Mouse (Mus musculus) forebrain, embryonic 16.5 days (tissue): Measurements from ENCODE around the gene Trpc2. TPM values are rescaled to one million over a fixed set of nuclear protein-coding genes. Genes with fewer than 3 reads are reported as not detected.

Experiments used
- ATAC-seq: fragments of 200-750 bp; cut with Nextera tagmentation; 2 replicates; pipeline ENCODE4 v1.8.0; 2017; ENCODE audit warnings: mild to moderate bottlenecking, moderate library complexity
- H3K27ac ChIP-seq: fragments of 300-500 bp; sonication (generic); 2 replicates; pipeline ENCODE4 v1.5.1; 2014; ENCODE audit warnings: low read length, control low read depth
- H3K27me3 ChIP-seq: fragments of 300-500 bp; sonication (generic); replicated peaks from 2 replicates; pipeline ENCODE4 v1.6.1; 2014; ENCODE audit warnings: low read length; ENCODE audit not compliant: control insufficient read depth, insufficient read depth
- H3K36me3 ChIP-seq: fragments of 300-500 bp; sonication (generic); 2 replicates; pipeline ENCODE4 v1.6.1; 2014; ENCODE audit not compliant: control insufficient read depth, insufficient read depth
- H3K4me1 ChIP-seq: fragments of 300-500 bp; sonication (generic); replicated peaks from 2 replicates; pipeline ENCODE4 v1.6.1; 2014; ENCODE audit warnings: low read length; ENCODE audit not compliant: control insufficient read depth, insufficient read depth
- H3K4me2 ChIP-seq: fragments of 300-500 bp; sonication (generic); 2 replicates; pipeline ENCODE4 v1.6.1; 2014; ENCODE audit warnings: mild to moderate bottlenecking, low read length, control low read depth
- H3K4me3 ChIP-seq: fragments of 300-500 bp; sonication (generic); replicated peaks from 2 replicates; pipeline ENCODE4 v1.5.1; 2014; ENCODE audit warnings: mild to moderate bottlenecking, low read length, control low read depth
- H3K9ac ChIP-seq: fragments of 300-500 bp; sonication (generic); replicated peaks from 2 replicates; pipeline ENCODE4 v1.6.1; 2014; ENCODE audit warnings: low read depth, low read length, control low read depth
- H3K9me3 ChIP-seq: fragments of 300-500 bp; sonication (generic); 2 replicates; pipeline ENCODE4 v1.6.1; 2016; ENCODE audit warnings: low read length; ENCODE audit not compliant: control insufficient read depth
- WGBS: fragments of 180-500 bp; shearing (Covaris S2); extraction: QIAGEN DNeasy Blood & Tissue Kit; methylation state at CpG from one replicate; pipeline ENCODE4 v1.1.7; 2014; 5-methylcytosine and 5-hydroxymethylcytosine counted together
- polyA plus RNA-seq: library from polyadenylated mRNA; unstranded; fragments of >200 nt; fragmentation: Nextera tagmentation; extraction: Ambion mirVana; gene quantifications from 2 replicates; pipeline ENCODE4 v1.2.1, GENCODE M21; 2015

Gene Trpc2
- polyA plus RNA-seq, 1 experiment from 2014 or later: 0.24 TPM

DNA sequence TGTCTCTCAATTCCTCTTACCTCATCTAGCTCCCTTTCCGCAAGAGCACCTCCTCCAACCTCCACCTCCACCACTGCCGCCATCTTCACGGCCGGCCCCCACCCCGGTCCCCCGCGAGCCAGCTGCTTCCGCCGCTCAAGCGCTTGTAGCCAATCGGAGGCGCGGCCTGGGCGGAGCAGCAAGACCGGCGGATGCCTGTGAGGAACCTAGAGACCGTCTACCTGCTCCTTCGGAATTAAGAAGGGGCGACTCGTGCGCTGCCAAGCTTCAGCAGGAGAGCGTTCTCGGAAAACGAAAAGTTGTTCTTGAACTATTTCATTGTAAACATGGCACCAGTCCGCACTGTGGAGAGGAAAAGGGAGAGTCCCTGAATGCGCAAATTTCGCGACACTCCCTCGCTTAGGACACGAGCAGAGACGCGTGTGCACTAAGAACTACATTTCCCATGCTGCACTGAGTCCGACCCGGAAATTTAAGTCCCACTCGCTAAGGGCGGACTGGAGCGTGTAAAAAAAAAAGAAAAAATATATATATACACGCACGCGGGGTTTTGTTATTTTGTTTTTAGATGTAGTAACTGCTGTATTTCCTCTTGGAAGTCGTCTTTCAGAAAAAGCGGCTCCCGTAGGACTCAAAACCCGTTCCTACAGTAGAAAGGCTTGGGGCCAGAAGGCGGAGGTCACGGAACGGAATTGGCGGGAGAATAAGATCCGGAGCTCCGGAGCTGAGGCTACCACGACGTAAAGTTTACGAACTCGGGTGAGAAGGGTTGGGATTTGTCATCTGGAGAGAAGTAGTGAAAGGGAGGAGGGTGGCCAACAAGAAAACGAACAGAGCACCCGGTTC lies 17.6 kb upstream of the Trpc2 start, which contains the start of the genes Rnf121, Xndc1 and Xntrpc:
Gene Rnf121, minus strand, starts transcription at position 424 of the 846 bp plus-strand sequence.
Gene Xndc1, plus strand, starts transcription at position 466 of the 846 bp plus-strand sequence.
Gene Xntrpc, plus strand, starts transcription at position 668 of the 846 bp plus-strand sequence.
- Histone ChIP-seq H3K9ac (peak within 1 kb of the TSS; percentile 78), H3K9me3 (no peaks in the 10 kb centered on the region), H3K27me3 (no peaks in the 10 kb centered on the region), H3K27ac (peak within 1 kb of the TSS; percentile 80), H3K4me1 (peaks cover 29% of the 10 kb centered on the region), H3K4me2 (peak within 1 kb of the TSS; percentile 81), H3K36me3 (no peaks in the 10 kb centered on the region), H3K4me3 (peak within 1 kb of the TSS; percentile 82)
- WGBS: under 1% methylated on average over 56 of the region's 56 CpGs
- ATAC-seq: peak; percentile 99

DNA sequence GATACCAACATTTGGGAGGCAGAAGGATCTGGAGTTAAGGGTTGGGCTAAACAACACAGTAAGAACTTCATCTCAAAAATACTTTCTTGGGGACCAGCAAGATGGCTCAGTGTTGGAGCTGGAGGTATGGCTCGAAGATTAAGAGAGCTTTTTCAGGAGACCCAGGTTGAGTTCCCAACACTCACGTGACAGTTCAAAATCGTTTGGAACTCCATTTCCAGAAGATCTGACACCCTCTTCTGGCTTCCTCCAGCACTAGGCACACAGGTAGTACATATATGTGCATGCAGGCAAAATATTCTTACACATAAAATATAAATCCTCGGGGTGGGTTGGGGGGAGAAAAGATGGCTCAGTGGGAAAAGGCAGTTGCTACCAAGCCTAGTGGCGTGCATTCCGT lies 16.6 kb upstream of the Trpc2 start:
- ATAC-seq: no peak
- peak overlapping the region; percentile 82 for H3K4me3 ChIP-seq
- no peaks in the 10 kb centered on the region for H3K9me3 ChIP-seq
- H3K4me2 ChIP-seq: peak overlapping the region; percentile 66
- H3K4me1 ChIP-seq: peaks cover 28% of the 10 kb centered on the region
- peak overlapping the region; percentile 78 for H3K9ac ChIP-seq
- WGBS: 74% methylated on average over 6 of the region's 6 CpGs
- H3K27me3 ChIP-seq: no peaks in the 10 kb centered on the region
- H3K27ac ChIP-seq: no peak overlapping the region
- peaks cover 2% of the 10 kb centered on the region; the same call in 1 of the 2 replicates for H3K36me3 ChIP-seq

DNA sequence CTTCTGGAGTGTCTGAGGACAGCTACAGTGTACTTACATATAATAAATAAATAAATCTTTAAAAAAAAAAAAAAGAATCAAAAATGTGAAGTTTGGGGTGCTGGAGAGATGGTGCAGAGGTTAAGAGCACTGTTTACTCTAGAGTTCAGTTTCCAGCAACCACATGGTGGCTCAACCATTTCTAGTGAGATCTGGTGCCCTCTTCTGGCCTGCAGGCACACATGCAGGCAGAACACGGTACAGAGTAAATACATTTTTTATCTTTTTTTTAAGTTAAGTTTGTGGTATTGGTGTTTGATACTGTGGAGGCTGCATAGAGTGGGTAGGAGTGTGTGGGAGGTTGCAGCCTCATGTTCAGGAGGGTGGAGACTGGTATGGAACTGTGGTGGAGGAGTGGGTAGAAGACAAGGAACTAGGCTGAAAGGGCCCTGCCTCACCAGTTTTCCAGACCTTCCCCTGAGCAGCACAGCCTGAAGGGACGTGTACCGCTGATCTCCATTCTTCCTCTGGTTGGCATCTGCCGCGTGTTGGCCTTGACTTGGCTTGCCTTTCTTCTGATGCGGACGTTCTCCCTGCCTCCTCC lies 6.1 kb upstream of the Trpc2 start:
- Histone ChIP-seq H3K36me3 (peaks cover 32% of the 10 kb centered on the region), H3K9ac (no peak overlapping the region), H3K27me3 (no peaks in the 10 kb centered on the region), H3K4me3 (no peak overlapping the region), H3K4me2 (no peak overlapping the region), H3K27ac (no peak overlapping the region), H3K4me1 (no peaks in the 10 kb centered on the region), H3K9me3 (no peaks in the 10 kb centered on the region)
- no peak for ATAC-seq
- WGBS: 83% methylated on average over 7 of the region's 7 CpGs

DNA sequence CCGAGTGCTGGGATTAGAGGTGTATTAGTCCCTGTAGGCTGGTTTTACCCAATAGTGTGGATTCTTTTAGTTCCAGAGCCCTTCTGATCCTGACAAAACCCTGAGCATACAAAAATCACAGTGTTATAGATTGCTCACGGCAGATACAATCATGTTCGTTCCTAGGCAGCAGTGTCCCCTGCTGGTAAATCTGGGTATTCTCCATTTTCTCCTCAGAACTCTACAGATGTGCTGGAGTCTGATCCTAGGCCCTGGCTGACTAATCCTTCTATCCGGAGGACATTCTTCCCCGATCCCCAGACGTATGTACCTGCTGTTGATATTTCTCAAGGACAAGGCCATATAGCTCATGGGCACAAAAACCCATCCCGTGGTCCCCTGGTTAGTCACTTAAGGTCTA lies 4.4 kb upstream of the Trpc2 start:
- no peaks in the 10 kb centered on the region for H3K27me3 ChIP-seq
- no peak overlapping the region for H3K9ac ChIP-seq
- H3K4me2 ChIP-seq: no peak overlapping the region
- peaks cover 39% of the 10 kb centered on the region for H3K36me3 ChIP-seq
- no peak overlapping the region for H3K4me3 ChIP-seq
- ATAC-seq: peak; percentile 52; the same call in 1 of the 2 replicates
- H3K4me1 ChIP-seq: no peaks in the 10 kb centered on the region
- H3K9me3 ChIP-seq: no peaks in the 10 kb centered on the region
- no peak overlapping the region for H3K27ac ChIP-seq
- 79% methylated on average over 7 of the region's 7 CpGs for WGBS

DNA sequence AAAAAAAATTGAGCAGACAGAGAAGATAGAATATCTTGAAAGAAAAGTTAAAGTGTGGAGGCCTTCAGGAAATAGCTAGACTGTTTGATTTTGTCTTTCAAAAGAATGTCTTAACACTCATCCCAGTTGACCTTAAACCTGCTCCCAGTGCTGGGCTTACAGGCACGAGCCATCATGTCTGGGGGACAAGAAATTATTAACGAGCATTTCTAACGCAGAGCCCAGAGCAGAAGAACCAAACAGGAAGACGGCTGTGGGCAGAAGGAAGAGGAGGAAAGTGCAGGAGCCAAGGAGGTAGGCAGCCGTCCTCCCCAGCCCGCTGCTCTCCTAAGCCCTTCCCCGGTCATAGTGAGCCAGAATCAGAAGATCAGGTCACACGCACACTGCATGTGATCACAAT lies 2.6 kb upstream of the Trpc2 start:
- ATAC-seq: no peak
- H3K9me3 ChIP-seq: no peaks in the 10 kb centered on the region
- no peaks in the 10 kb centered on the region for H3K4me1 ChIP-seq
- H3K36me3 ChIP-seq: peaks cover 39% of the 10 kb centered on the region
- 92% methylated on average over 8 of the region's 8 CpGs for WGBS
- no peak overlapping the region for H3K9ac ChIP-seq
- H3K4me2 ChIP-seq: no peak overlapping the region
- no peak overlapping the region for H3K4me3 ChIP-seq
- no peaks in the 10 kb centered on the region for H3K27me3 ChIP-seq
- no peak overlapping the region for H3K27ac ChIP-seq

DNA sequence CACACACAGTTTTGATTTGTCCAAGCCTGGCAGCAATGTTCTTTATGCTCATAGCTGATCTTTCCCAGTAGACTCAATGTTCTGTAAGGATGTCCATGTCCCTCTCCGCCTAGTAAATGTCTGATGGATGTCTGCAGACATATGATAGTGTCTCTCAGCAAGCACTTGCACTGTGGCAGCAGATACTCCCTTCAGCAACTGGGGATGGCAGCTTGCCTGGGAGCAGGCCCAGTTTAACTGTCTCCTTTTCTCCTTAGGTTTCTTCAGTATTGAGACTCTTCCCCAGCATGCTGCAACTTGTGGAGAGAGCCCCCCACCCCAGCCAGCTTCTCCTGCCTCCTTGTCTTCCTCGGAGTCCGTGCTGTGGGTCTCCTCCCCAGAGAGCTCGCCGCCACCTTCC lies 1.1 kb upstream of the Trpc2 start:
- Histone ChIP-seq H3K4me1 (no peaks in the 10 kb centered on the region), H3K27me3 (no peaks in the 10 kb centered on the region), H3K4me3 (no peak overlapping the region), H3K9ac (no peak overlapping the region), H3K36me3 (peaks cover 37% of the 10 kb centered on the region), H3K9me3 (no peaks in the 10 kb centered on the region), H3K27ac (no peak overlapping the region), H3K4me2 (no peak overlapping the region)
- WGBS: 98% methylated on average over 5 of the region's 5 CpGs
- no peak for ATAC-seq

DNA sequence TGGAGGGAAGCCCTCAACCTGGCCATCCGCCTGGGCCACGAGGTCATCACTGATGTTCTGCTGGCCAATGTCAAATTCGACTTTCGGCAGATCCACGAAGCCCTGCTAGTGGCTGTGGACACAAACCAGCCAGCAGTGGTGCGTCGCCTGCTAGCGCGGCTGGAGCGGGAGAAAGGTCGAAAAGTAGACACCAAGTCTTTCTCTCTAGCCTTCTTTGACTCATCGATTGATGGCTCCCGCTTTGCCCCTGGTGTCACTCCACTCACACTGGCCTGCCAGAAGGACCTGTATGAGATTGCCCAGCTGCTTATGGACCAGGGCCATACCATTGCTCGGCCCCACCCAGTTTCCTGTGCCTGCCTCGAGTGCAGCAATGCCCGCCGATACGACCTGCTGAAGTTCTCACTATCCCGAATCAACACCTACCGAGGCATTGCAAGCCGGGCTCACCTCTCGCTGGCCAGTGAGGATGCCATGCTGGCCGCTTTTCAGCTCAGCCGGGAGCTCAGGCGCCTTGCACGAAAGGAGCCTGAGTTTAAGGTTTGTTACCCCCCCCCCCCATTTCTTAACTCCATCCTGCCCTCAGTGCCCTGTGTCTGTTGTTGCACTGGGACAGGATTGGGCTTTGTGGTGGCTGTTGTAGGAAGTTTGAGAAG lies 1.3 kb downstream of the Trpc2 start:
- 94% methylated on average over 26 of the region's 26 CpGs for WGBS
- Histone ChIP-seq H3K9me3 (no peaks in the 10 kb centered on the region), H3K27ac (no peak overlapping the region), H3K4me3 (no peak overlapping the region), H3K4me2 (no peak overlapping the region), H3K9ac (no peak overlapping the region), H3K36me3 (peaks cover 32% of the 10 kb centered on the region), H3K4me1 (no peaks in the 10 kb centered on the region), H3K27me3 (no peaks in the 10 kb centered on the region)
- no peak for ATAC-seq

DNA sequence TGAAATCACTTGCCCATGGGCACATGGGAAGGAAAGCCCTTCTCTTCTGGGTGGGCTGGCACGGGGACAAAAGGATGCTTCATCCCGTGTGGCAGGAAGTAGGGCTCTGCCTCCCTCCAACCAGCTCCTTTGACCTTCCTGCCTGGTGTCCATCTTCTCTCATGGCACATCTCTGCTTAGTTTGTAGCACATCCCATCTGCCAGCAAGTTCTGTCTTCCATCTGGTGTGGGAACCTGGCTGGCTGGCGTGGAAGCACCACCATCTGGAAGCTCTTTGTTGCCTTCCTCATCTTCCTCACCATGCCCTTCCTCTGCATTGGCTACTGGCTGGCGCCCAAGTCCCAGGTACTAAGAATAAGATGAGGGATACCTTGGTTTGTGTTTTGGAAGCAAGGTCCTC lies 4.4 kb downstream of the Trpc2 start:
- peaks cover 3% of the 10 kb centered on the region; the same call in 1 of the 2 replicates for H3K9me3 ChIP-seq
- H3K9ac ChIP-seq: no peak overlapping the region
- no peak overlapping the region for H3K4me2 ChIP-seq
- ATAC-seq: no peak
- H3K4me3 ChIP-seq: no peak overlapping the region
- no peak overlapping the region for H3K27ac ChIP-seq
- peaks cover 11% of the 10 kb centered on the region; the same call in 1 of the 2 replicates for H3K36me3 ChIP-seq
- WGBS: 80% methylated on average over 4 of the region's 4 CpGs
- no peaks in the 10 kb centered on the region for H3K4me1 ChIP-seq
- no peaks in the 10 kb centered on the region for H3K27me3 ChIP-seq
